Mouse (Mus musculus) gastrocnemius, postnatal 25 days (tissue): ENCODE data around the gene Gm21721. TPM values are rescaled to one million over a fixed set of nuclear protein-coding genes. Genes with fewer than 3 reads are reported as not detected.
"Not testable (repeated sequence)": the region's sequence is repeated elsewhere in the genome, so short reads cannot be mapped to it uniquely, and the experiment has no call there.

Source experiments
- DNase-seq: peaks from one replicate; pipeline ENCODE4 v3.0.0; 2022
- long read RNA-seq, 2 experiments: library from polyadenylated mRNA; stranded (forward); transcript quantifications; one replicate each; pipeline ENCODE4 v2.0.0; 2021
- total RNA-seq, 2 experiments: library from RNA; stranded (reverse); gene quantifications; 1 replicate in 1 of 2; 2 replicates in 1 of 2; pipeline ENCODE4 v1.2.3; 2021

Gm21721 gene
- not detected for total RNA-seq
- long read RNA-seq, experiment 1 = 0 reads
- long read RNA-seq, experiment 2 = 0 reads

DNA sequence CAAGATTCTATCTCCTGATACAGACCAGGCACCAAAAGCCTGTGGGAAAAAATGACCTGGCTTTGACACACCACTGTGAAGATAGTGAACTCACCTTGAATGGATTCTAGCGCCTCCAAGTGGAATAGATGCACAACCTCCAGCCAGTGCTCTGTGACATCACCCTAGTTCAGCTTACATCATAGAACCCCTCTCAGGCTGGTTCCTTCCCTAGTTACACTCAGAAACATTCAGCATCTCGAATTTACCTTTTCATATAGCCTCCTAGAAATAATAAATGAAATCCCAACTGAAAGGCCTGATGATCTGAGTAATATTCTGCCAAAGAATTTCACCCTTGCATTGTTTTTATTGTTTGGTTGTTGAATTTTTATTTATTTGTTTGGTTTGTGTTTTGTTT lies at the start of gene Gm21721:
TSS of gene Gm21721 (minus strand) at position 101 of the 400 bp plus-strand sequence.
- DNase-seq = not testable (repeated sequence)

Other genes with a start within 250 kb of the Gm21721 start
- not detected for gene Gm21292, start 68.3 kb downstream of the Gm21721 start, total RNA-seq
- gene Gm21812, start 145.0 kb upstream of the Gm21721 start, total RNA-seq = not detected
- gene Gm21874, start 214.0 kb upstream of the Gm21721 start, total RNA-seq = not detected